Mouse (Mus musculus): ENCODE data around the gene Lgr5. TPM values are rescaled to one million over a fixed set of nuclear protein-coding genes. Genes with fewer than 3 reads are reported as not detected.

The Lgr5 gene
- total and polyA plus RNA-seq, 2 experiments from 2014 or later, result 1.5 to 3.0 TPM

- Histone ChIP-seq H3K4me3 (ENCODE audit: low read depth, low read length) (no peak overlapping the region), H3K27ac (ENCODE audit: low read depth, low read length) (no peak overlapping the region), H3K4me2 (ENCODE audit: low read depth, low read length, poor library complexity, severe bottlenecking) (no peak overlapping the region), H3K36me3 (ENCODE audit: insufficient read depth, low read length) (no peaks in the 10 kb centered on the region), H3K9ac (replicated peaks; ENCODE audit: low read length, poor library complexity, severe bottlenecking) (no peak overlapping the region), H3K4me1 (ENCODE audit: insufficient read depth, low read length) (no peaks in the 10 kb centered on the region), H3K9me3 (ENCODE audit: low read length) (no peaks in the 10 kb centered on the region), H3K27me3 (ENCODE audit: insufficient read depth, low read length) (no peaks in the 10 kb centered on the region)
- TF ChIP-seq CTCF (IDR thresholded peaks at IDR 0.05), result no peak
- DNase-seq (ENCODE audit: low spot score) (no peak), ATAC-seq (ENCODE audit: low FRiP score) (no peak)
- 92% methylated on average over 5 of the region's 5 CpGs for WGBS
These were observed 76.6 kb downstream of the Lgr5 start for GRCm38 (mm10) chr10:115510959-115511358.

DNA sequence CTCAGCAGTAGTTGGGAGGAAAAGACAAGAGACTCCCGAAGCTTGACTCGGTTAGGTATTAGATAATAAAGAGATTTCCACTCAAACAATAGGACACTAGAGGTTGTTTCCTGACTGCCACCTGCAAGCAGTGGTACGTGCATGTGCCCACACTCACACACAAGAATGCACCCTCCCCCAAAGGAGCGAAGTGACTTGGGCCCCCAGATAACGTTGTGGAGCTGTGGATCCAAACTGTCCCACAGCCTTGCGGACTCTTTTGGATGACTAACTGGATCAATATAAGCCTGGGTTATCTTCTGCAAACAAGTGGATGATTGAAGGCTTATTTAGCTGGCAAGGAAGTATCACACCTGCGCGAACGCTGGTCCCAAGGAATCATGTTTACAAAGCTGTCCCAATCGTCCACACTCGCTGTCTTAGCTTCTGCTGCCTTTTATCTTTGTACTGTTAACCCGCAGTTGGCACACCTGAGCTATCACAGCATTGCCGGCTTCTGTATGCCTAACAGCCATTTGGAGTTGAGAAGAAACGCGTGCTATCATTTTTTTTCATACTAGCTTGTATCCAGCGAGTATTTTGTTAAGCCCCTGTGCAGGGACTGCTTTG, 81.8 kb downstream of the Lgr5 start:
- WGBS, result 92% methylated on average over 16 of the region's 16 CpGs
- no peak for ATAC-seq (ENCODE audit: low FRiP score)

GRCm38 (mm10) chr10:115505155-115505554, 82.4 kb downstream of the Lgr5 start:
- H3K27me3 ChIP-seq (ENCODE audit: insufficient read depth, low read length), result no peaks in the 10 kb centered on the region
- H3K36me3 ChIP-seq (ENCODE audit: insufficient read depth, low read length), result no peaks in the 10 kb centered on the region
- ATAC-seq (ENCODE audit: low FRiP score) (no peak), DNase-seq (ENCODE audit: low spot score) (no peak)
- no peak for TF ChIP-seq CTCF (IDR thresholded peaks at IDR 0.05)
- H3K4me3 ChIP-seq (ENCODE audit: low read depth, low read length), result no peak overlapping the region
- no peak overlapping the region for H3K9ac ChIP-seq (replicated peaks; ENCODE audit: low read length, poor library complexity, severe bottlenecking)
- H3K9me3 ChIP-seq (ENCODE audit: low read length), result no peaks in the 10 kb centered on the region
- WGBS, result 93% methylated on average over 10 of the region's 10 CpGs
- no peak overlapping the region for H3K27ac ChIP-seq (ENCODE audit: low read depth, low read length)
- H3K4me2 ChIP-seq (ENCODE audit: low read depth, low read length, poor library complexity, severe bottlenecking), result no peak overlapping the region
- H3K4me1 ChIP-seq (ENCODE audit: insufficient read depth, low read length), result no peaks in the 10 kb centered on the region

More for the DNA sequence above, 81.8 kb downstream of the Lgr5 start:
- Histone ChIP-seq H3K9ac (replicated peaks; ENCODE audit: low read length, poor library complexity, severe bottlenecking) (no peak overlapping the region), H3K27me3 (ENCODE audit: insufficient read depth, low read length) (no peaks in the 10 kb centered on the region), H3K4me2 (ENCODE audit: low read depth, low read length, poor library complexity, severe bottlenecking) (no peak overlapping the region), H3K36me3 (ENCODE audit: insufficient read depth, low read length) (no peaks in the 10 kb centered on the region), H3K4me1 (ENCODE audit: insufficient read depth, low read length) (no peaks in the 10 kb centered on the region), H3K9me3 (ENCODE audit: low read length) (no peaks in the 10 kb centered on the region), H3K27ac (ENCODE audit: low read depth, low read length) (no peak overlapping the region), H3K4me3 (ENCODE audit: low read depth, low read length) (no peak overlapping the region)
- DNase-seq (ENCODE audit: low spot score), result no peak
- no peak for TF ChIP-seq CTCF (IDR thresholded peaks at IDR 0.05)

- no peak for ATAC-seq (ENCODE audit: low FRiP score)
- 0 out of 2 replicates have a peak overlapping the region, but pooled peaks have one; percentile 2 for H3K9ac ChIP-seq (replicated peaks; ENCODE audit: low read length, poor library complexity, severe bottlenecking)
- peak overlapping the region; percentile 9; the same call in 1 of the 2 replicates for H3K4me3 ChIP-seq (ENCODE audit: low read depth, low read length)
- H3K27me3 ChIP-seq (ENCODE audit: insufficient read depth, low read length), result no peaks in the 10 kb centered on the region
- peak overlapping the region; percentile 39 for H3K4me2 ChIP-seq (ENCODE audit: low read depth, low read length, poor library complexity, severe bottlenecking)
- TF ChIP-seq CTCF (IDR thresholded peaks at IDR 0.05), result no peak
- 6% methylated on average over 7 of the region's 7 CpGs for WGBS
- no peaks in the 10 kb centered on the region for H3K9me3 ChIP-seq (ENCODE audit: low read length)
- no peak for DNase-seq (ENCODE audit: low spot score)
- no peaks in the 10 kb centered on the region for H3K36me3 ChIP-seq (ENCODE audit: insufficient read depth, low read length)
- no peak overlapping the region for H3K27ac ChIP-seq (ENCODE audit: low read depth, low read length)
- no peaks in the 10 kb centered on the region for H3K4me1 ChIP-seq (ENCODE audit: insufficient read depth, low read length)
These were observed 93.8 kb downstream of the Lgr5 start for GRCm38 (mm10) chr10:115493778-115494141.

DNA sequence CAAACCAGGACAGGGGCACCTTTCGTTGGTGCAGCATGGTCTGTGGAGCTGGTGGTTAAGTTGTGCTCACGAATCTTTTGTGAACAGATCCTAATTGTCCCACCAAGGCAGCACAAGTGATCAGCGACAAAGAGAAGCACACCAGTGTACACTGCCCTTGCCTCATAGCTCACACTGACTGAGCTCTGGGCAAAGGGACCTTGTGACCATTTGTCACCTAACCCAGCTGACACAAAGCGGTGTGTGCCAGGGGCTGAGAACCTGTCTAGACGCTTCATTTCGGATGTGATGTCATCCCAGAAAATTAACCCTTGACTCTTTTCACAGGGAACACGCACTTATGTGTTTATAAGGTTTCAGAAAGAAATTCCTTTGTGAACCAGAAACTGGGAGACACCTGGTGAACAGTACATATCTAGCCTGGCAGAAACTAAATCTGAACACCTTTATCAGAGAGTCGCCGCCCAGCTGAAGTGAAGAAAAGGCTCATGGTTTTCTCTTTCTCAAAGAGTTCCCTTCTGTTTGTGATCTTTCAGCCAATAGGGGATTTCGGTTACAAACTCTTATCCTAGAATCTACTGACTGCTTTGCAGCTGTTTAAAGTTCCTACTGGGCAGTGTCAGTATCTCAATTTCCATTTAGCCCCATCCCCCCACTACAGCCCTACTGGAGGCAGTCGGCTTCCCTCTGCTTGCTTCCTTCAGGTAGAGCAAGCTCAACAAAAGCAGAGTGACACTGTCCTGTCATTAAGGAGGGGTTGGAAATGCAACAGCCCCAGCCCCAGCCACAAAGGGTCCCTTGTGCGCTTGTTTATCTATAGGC, 94.4 kb downstream of the Lgr5 start:
- 51% methylated on average over 12 of the region's 12 CpGs for WGBS
- DNase-seq (ENCODE audit: low spot score), result no peak
- no peak for TF ChIP-seq CTCF (IDR thresholded peaks at IDR 0.05)
- H3K36me3 ChIP-seq (ENCODE audit: insufficient read depth, low read length), result no peaks in the 10 kb centered on the region
- H3K27me3 ChIP-seq (ENCODE audit: insufficient read depth, low read length), result no peaks in the 10 kb centered on the region
- H3K9me3 ChIP-seq (ENCODE audit: low read length), result no peaks in the 10 kb centered on the region
- ATAC-seq (ENCODE audit: low FRiP score), result peak; percentile 10; the same call in 1 of the 2 replicates
- no peak overlapping the region for H3K27ac ChIP-seq (ENCODE audit: low read depth, low read length)
- no peak overlapping the region for H3K9ac ChIP-seq (replicated peaks; ENCODE audit: low read length, poor library complexity, severe bottlenecking)
- peak overlapping the region; percentile 39 for H3K4me2 ChIP-seq (ENCODE audit: low read depth, low read length, poor library complexity, severe bottlenecking)
- H3K4me1 ChIP-seq (ENCODE audit: insufficient read depth, low read length), result no peaks in the 10 kb centered on the region
- 0 out of 2 replicates have a peak overlapping the region, but pooled peaks have one; percentile 9 for H3K4me3 ChIP-seq (ENCODE audit: low read depth, low read length)
